Mouse (Mus musculus): ENCODE results near the gene Oscp1. TPM values are rescaled to one million over a fixed set of nuclear protein-coding genes. Genes with fewer than 3 reads are reported as not detected.
"Not testable (repeated sequence)": the region's sequence is repeated elsewhere in the genome, so short reads cannot be mapped to it uniquely, and the experiment has no call there.

Gene Oscp1
- polyA plus RNA-seq, 1 experiment from 2014 or later = 1.9 TPM

DNA sequence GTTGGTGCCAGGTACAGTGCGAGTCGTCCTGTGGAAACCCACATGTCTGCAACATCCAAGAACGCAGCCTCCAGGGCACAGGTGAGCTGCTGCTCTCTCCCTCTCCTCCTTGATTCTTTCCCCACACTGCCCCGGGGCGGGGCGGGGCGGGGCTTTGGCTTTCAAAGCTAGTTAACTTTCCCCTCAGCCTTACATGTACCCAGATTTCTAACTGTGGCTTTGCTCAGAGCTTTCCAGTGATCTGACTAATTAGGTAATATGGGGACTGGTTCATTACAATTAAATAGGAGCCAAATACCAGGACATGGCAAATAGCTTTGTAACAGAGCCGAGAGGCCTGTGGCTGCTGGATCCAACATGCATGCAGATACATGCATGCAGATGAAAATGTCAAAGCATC is 26.0 kb downstream of the Oscp1 start:
- Histone ChIP-seq H3K4me2 (no peak overlapping the region), H3K9ac (no peak overlapping the region), H3K4me1 (replicated peaks) (peaks cover 9% of the 10 kb centered on the region), H3K36me3 (replicated peaks) (no peaks in the 10 kb centered on the region), H3K27ac (replicated peaks) (no peak overlapping the region), H3K9me3 (replicated peaks) (no peaks in the 10 kb centered on the region), H3K27me3 (no peaks in the 10 kb centered on the region), H3K4me3 (replicated peaks) (no peak overlapping the region)
- ATAC-seq (ENCODE audit: insufficient read depth) = no peak
- WGBS (ENCODE audit: insufficient replicate concordance) = 72% methylated on average over 8 of the region's 8 CpGs

DNA sequence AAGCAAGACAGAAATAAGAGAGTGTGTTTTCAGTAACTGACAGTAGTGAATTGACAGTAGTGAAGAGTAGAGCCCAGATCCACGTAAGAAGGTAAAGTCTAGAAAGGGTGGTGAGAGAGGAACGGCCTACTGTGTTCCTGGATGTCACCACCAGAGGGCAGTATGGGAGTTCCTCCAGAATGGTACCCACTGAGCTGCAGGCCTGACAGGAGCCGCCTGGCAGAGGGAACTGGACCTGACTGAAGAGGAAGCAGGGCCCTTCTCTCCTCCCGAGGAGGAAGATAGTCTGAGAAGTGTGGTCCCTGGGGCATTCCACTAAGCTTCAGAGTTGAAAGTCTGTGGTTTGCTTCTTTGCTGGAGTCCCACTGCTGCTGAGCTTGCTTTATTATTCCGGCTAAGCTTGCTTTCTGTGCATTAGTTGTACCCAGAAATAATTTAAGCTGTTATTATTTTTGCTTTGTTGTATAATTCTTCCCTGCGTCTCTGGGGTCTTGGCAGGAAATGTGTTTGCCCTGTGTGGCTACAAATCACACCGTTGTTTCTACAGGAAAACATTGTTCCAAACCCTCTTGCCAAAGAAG is 27.7 kb downstream of the Oscp1 start:
- Histone ChIP-seq H3K9ac (no peak overlapping the region), H3K4me1 (replicated peaks) (peaks cover 17% of the 10 kb centered on the region), H3K9me3 (replicated peaks) (no peaks in the 10 kb centered on the region), H3K4me3 (replicated peaks) (no peak overlapping the region), H3K27ac (replicated peaks) (no peak overlapping the region), H3K27me3 (no peaks in the 10 kb centered on the region), H3K36me3 (replicated peaks) (no peaks in the 10 kb centered on the region), H3K4me2 (no peak overlapping the region)
- 18% methylated on average over 7 of the region's 7 CpGs for WGBS (ENCODE audit: insufficient replicate concordance)
- peak; percentile 49; the same call in 1 of the 2 replicates for ATAC-seq (ENCODE audit: insufficient read depth)

GRCm38 (mm10) chr4:126090101-126090847 is 31.9 kb downstream of the Oscp1 start:
- Histone ChIP-seq H3K4me3 (replicated peaks) (no peak overlapping the region), H3K9ac (no peak overlapping the region), H3K4me1 (replicated peaks) (peaks cover 13% of the 10 kb centered on the region), H3K36me3 (replicated peaks) (no peaks in the 10 kb centered on the region), H3K9me3 (replicated peaks) (no peaks in the 10 kb centered on the region), H3K27ac (replicated peaks) (no peak overlapping the region; the same call in 1 of the 2 replicates), H3K4me2 (no peak overlapping the region), H3K27me3 (no peaks in the 10 kb centered on the region)
- no peak; the same call in 1 of the 2 replicates for ATAC-seq (ENCODE audit: insufficient read depth)
- 39% methylated on average over 7 of the region's 7 CpGs for WGBS (ENCODE audit: insufficient replicate concordance)

DNA sequence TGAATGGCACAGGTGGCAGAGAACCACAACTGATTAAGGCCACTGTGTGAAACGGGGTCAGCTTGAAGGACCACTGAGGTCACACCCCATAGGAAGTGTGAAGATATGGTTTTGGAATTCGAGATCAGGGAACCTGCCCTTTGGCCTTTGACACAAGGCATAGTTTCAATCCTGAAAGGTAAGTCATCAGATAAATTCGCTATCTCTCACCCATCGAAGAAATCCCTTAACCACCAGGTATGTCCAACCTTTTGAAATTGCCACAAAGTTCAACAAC is 32.4 kb downstream of the Oscp1 start:
- peaks cover 13% of the 10 kb centered on the region for H3K4me1 ChIP-seq (replicated peaks)
- no peak overlapping the region for H3K4me2 ChIP-seq
- ATAC-seq (ENCODE audit: insufficient read depth) = no peak
- no peak overlapping the region for H3K27ac ChIP-seq (replicated peaks)
- no peak overlapping the region for H3K9ac ChIP-seq
- no peaks in the 10 kb centered on the region for H3K9me3 ChIP-seq (replicated peaks)
- H3K4me3 ChIP-seq (replicated peaks) = no peak overlapping the region
- WGBS (ENCODE audit: insufficient replicate concordance) = 52% methylated on average over 4 of the region's 4 CpGs
- no peaks in the 10 kb centered on the region for H3K36me3 ChIP-seq (replicated peaks)
- H3K27me3 ChIP-seq = no peaks in the 10 kb centered on the region

DNA sequence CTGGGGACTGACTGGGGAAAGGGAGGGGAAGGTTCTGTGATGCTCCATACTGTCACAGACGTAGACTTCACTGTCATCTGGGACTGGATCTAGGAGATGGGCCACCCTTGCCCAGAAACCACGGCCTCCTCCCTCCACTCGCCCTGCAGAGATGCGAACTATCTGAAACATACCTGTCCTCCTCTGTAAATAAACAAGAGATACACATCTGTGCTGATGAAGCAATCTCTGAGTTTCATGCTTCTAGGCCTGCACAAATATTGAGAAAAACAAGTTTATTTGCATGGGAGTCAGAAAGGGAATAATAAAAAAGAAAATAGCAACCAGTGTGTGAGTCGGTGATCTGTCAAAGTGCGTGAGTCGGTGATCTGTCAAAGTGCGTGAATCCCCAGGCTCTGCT is 33.5 kb downstream of the Oscp1 start:
- no peaks in the 10 kb centered on the region for H3K36me3 ChIP-seq (replicated peaks)
- ATAC-seq (ENCODE audit: insufficient read depth) = no peak
- H3K9me3 ChIP-seq (replicated peaks) = no peaks in the 10 kb centered on the region
- no peaks in the 10 kb centered on the region for H3K27me3 ChIP-seq
- no peak overlapping the region for H3K4me3 ChIP-seq (replicated peaks)
- 70% methylated on average over 8 of the region's 8 CpGs for WGBS (ENCODE audit: insufficient replicate concordance)
- no peak overlapping the region for H3K4me2 ChIP-seq
- H3K4me1 ChIP-seq (replicated peaks) = peaks cover 11% of the 10 kb centered on the region
- H3K27ac ChIP-seq (replicated peaks) = no peak overlapping the region
- no peak overlapping the region for H3K9ac ChIP-seq

DNA sequence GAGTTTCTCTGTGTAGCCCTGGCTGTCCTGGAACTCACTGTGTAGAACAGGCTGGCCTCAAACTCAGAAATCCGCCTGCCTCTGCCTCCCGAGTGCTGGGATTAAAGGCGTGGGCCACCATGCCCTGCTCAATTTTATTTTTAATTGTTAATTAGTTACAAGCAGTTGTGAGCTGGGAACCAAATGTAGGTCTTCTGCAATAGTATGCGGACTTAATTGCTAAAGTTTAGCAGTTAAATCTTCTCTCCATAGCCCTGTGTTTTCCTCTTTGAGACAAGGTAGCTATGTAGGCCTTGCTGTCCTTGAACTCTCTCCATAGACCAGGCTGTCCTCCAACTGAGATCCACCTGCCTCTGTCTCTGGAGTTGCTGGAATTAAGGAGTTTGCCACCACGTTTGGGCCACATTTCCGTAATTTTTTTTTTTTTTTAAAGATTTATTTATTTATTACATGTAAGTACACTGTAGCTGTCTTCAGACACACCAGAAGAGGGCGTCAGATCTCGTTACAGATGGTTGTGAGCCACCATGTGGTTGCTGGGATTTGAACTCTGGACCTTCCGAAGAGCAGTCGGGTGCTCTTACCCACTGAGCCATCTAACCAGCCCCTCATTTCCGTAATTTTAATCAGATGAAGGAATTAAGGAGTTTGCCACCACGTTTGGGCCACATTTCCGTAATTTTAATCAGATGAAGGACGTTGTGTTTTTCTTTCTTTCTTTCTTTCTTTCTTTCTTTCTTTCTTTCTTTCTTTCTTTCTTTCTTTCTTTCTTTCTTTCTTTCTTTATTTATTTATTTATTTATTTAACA is 37.5 kb downstream of the Oscp1 start:
- Histone ChIP-seq H3K36me3 (replicated peaks) (peaks cover 11% of the 10 kb centered on the region), H3K4me2 (peak overlapping the region; percentile 90), H3K4me1 (replicated peaks) (peaks cover 42% of the 10 kb centered on the region), H3K4me3 (replicated peaks) (peak overlapping the region; percentile 79), H3K9ac (0 out of 2 replicates have a peak overlapping the region, but pooled peaks have one; percentile 69)
- not testable (repeated sequence) for ATAC-seq (ENCODE audit: insufficient read depth); H3K27ac ChIP-seq (replicated peaks); H3K27me3 ChIP-seq; H3K9me3 ChIP-seq (replicated peaks)
- WGBS (ENCODE audit: insufficient replicate concordance) = 51% methylated on average over 14 of the region's 14 CpGs

GRCm38 (mm10) chr4:126096464-126097111 is 38.2 kb downstream of the Oscp1 start, which contains the start of gene Lsm10:
TSS of gene Lsm10 (plus strand) at chr4:126096623.
- Histone ChIP-seq H3K9me3 (replicated peaks) (no peaks in the 10 kb centered on the region), H3K4me3 (replicated peaks) (peak within 1 kb of the TSS; percentile 79), H3K4me2 (peak within 1 kb of the TSS; percentile 90), H3K4me1 (replicated peaks) (peaks cover 50% of the 10 kb centered on the region), H3K27ac (replicated peaks) (peak within 1 kb of the TSS; percentile 77), H3K27me3 (no peaks in the 10 kb centered on the region), H3K36me3 (replicated peaks) (peaks cover 11% of the 10 kb centered on the region), H3K9ac (peak within 1 kb of the TSS; percentile 69)
- 1% methylated on average over 36 of the region's 37 CpGs for WGBS (ENCODE audit: insufficient replicate concordance)
- peak; percentile 97 for ATAC-seq (ENCODE audit: insufficient read depth)

GRCm38 (mm10) chr4:126097711-126098253 is 39.4 kb downstream of the Oscp1 start:
- H3K4me2 ChIP-seq = peak overlapping the region; percentile 90
- ATAC-seq (ENCODE audit: insufficient read depth) = no peak
- H3K36me3 ChIP-seq (replicated peaks) = peaks cover 11% of the 10 kb centered on the region
- H3K9ac ChIP-seq = no peak overlapping the region
- H3K4me3 ChIP-seq (replicated peaks) = peak overlapping the region; percentile 79; the same call in 1 of the 2 replicates
- H3K27me3 ChIP-seq = no peaks in the 10 kb centered on the region
- 86% methylated on average over 20 of the region's 20 CpGs for WGBS (ENCODE audit: insufficient replicate concordance)
- H3K4me1 ChIP-seq (replicated peaks) = peaks cover 62% of the 10 kb centered on the region
- H3K9me3 ChIP-seq (replicated peaks) = no peaks in the 10 kb centered on the region
- H3K27ac ChIP-seq (replicated peaks) = peak overlapping the region; percentile 99

GRCm38 (mm10) chr4:126099365-126099764 is 41.0 kb downstream of the Oscp1 start:
- peaks cover 71% of the 10 kb centered on the region for H3K4me1 ChIP-seq (replicated peaks)
- peaks cover 11% of the 10 kb centered on the region for H3K36me3 ChIP-seq (replicated peaks)
- H3K27ac ChIP-seq (replicated peaks) = peak overlapping the region; percentile 99
- peak overlapping the region; percentile 12; the same call in 1 of the 2 replicates for H3K9ac ChIP-seq
- H3K4me3 ChIP-seq (replicated peaks) = no peak overlapping the region
- no peak for ATAC-seq (ENCODE audit: insufficient read depth)
- no peaks in the 10 kb centered on the region for H3K27me3 ChIP-seq
- no peaks in the 10 kb centered on the region for H3K9me3 ChIP-seq (replicated peaks)
- peak overlapping the region; percentile 46 for H3K4me2 ChIP-seq
- 39% methylated on average over 3 of the region's 3 CpGs for WGBS (ENCODE audit: insufficient replicate concordance)

GRCm38 (mm10) chr4:126100764-126101163 is 42.4 kb downstream of the Oscp1 start:
- no peak overlapping the region for H3K9ac ChIP-seq
- no peak for ATAC-seq (ENCODE audit: insufficient read depth)
- peak overlapping the region; percentile 99 for H3K27ac ChIP-seq (replicated peaks)
- peaks cover 11% of the 10 kb centered on the region for H3K36me3 ChIP-seq (replicated peaks)
- H3K4me1 ChIP-seq (replicated peaks) = peaks cover 85% of the 10 kb centered on the region
- no peaks in the 10 kb centered on the region for H3K9me3 ChIP-seq (replicated peaks)
- WGBS (ENCODE audit: insufficient replicate concordance) = 78% methylated on average over 3 of the region's 3 CpGs
- no peaks in the 10 kb centered on the region for H3K27me3 ChIP-seq
- H3K4me2 ChIP-seq = no peak overlapping the region
- H3K4me3 ChIP-seq (replicated peaks) = no peak overlapping the region

Measured in liver, embryonic 15.5 days (tissue).